Mouse (Mus musculus): Measurements from ENCODE around the gene Nudt2. TPM values are rescaled to one million over a fixed set of nuclear protein-coding genes. Genes with fewer than 3 reads are reported as not detected.

The Nudt2 gene
- total and polyA plus RNA-seq, 2 experiments from 2014 or later, result 56.0 to 95.5 TPM

- Histone ChIP-seq H3K27ac (ENCODE audit: low read depth, low read length) (no peak overlapping the region), H3K27me3 (ENCODE audit: insufficient read depth, low read length) (peaks cover 15% of the 10 kb centered on the region), H3K9me3 (ENCODE audit: low read length) (no peaks in the 10 kb centered on the region), H3K9ac (no peak overlapping the region), H3K36me3 (ENCODE audit: insufficient read depth) (no peaks in the 10 kb centered on the region), H3K4me3 (ENCODE audit: low read depth, low read length) (no peak overlapping the region), H3K4me1 (ENCODE audit: insufficient read depth) (0 out of 2 replicates have a peak, but pooled peaks cover 2% of the 10 kb centered on the region), H3K4me2 (ENCODE audit: low read depth) (no peak overlapping the region)
- no peak for TF ChIP-seq CTCF (IDR thresholded peaks at IDR 0.05; ENCODE audit: low read depth)
- ATAC-seq (no peak), DNase-seq (no peak)
- 45% methylated on average over 3 of the region's 3 CpGs for WGBS
Observed at GRCm38 (mm10) chr4:41494378-41494777, 29.4 kb downstream of the Nudt2 start.

GRCm38 (mm10) chr4:41495076-41495475, 30.1 kb downstream of the Nudt2 start:
- WGBS, result 74% methylated on average over 4 of the region's 4 CpGs
- Histone ChIP-seq H3K9me3 (ENCODE audit: low read length) (no peaks in the 10 kb centered on the region), H3K36me3 (ENCODE audit: insufficient read depth) (no peaks in the 10 kb centered on the region), H3K4me2 (ENCODE audit: low read depth) (no peak overlapping the region), H3K27ac (ENCODE audit: low read depth, low read length) (no peak overlapping the region; the same call in 1 of the 2 replicates), H3K9ac (no peak overlapping the region), H3K4me1 (ENCODE audit: insufficient read depth) (0 out of 2 replicates have a peak, but pooled peaks cover 2% of the 10 kb centered on the region), H3K4me3 (ENCODE audit: low read depth, low read length) (no peak overlapping the region), H3K27me3 (ENCODE audit: insufficient read depth, low read length) (peaks cover 22% of the 10 kb centered on the region)
- ATAC-seq, result no peak
- no peak for TF ChIP-seq CTCF (IDR thresholded peaks at IDR 0.05; ENCODE audit: low read depth)
- DNase-seq, result no peak

- no peaks in the 10 kb centered on the region for H3K9me3 ChIP-seq (ENCODE audit: low read length)
- H3K4me3 ChIP-seq (ENCODE audit: low read depth, low read length), result no peak overlapping the region
- no peak overlapping the region for H3K4me2 ChIP-seq (ENCODE audit: low read depth)
- H3K9ac ChIP-seq, result no peak overlapping the region
- no peak for TF ChIP-seq CTCF (IDR thresholded peaks at IDR 0.05; ENCODE audit: low read depth)
- peaks cover 29% of the 10 kb centered on the region for H3K27me3 ChIP-seq (ENCODE audit: insufficient read depth, low read length)
- peak; percentile 85 for DNase-seq
- H3K4me1 ChIP-seq (ENCODE audit: insufficient read depth), result 0 out of 2 replicates have a peak, but pooled peaks cover 2% of the 10 kb centered on the region
- H3K36me3 ChIP-seq (ENCODE audit: insufficient read depth), result no peaks in the 10 kb centered on the region
- WGBS, result 27% methylated on average over 11 of the region's 11 CpGs
- ATAC-seq, result peak; percentile 86
- no peak overlapping the region for H3K27ac ChIP-seq (ENCODE audit: low read depth, low read length)
Observed at GRCm38 (mm10) chr4:41495850-41496249, 30.9 kb downstream of the Nudt2 start.

- Histone ChIP-seq H3K27ac (ENCODE audit: low read depth, low read length) (no peak overlapping the region), H3K4me3 (ENCODE audit: low read depth, low read length) (no peak overlapping the region; the same call in 1 of the 2 replicates), H3K9me3 (ENCODE audit: low read length) (no peaks in the 10 kb centered on the region), H3K4me2 (ENCODE audit: low read depth) (peak overlapping the region; percentile 46; the same call in 1 of the 2 replicates), H3K4me1 (ENCODE audit: insufficient read depth) (0 out of 2 replicates have a peak, but pooled peaks cover 2% of the 10 kb centered on the region), H3K27me3 (ENCODE audit: insufficient read depth, low read length) (peaks cover 32% of the 10 kb centered on the region), H3K36me3 (ENCODE audit: insufficient read depth) (no peaks in the 10 kb centered on the region), H3K9ac (no peak overlapping the region)
- DNase-seq, result no peak
- 68% methylated on average over 5 of the region's 5 CpGs for WGBS
- no peak for ATAC-seq
- TF ChIP-seq CTCF (IDR thresholded peaks at IDR 0.05; ENCODE audit: low read depth), result no peak
Observed at GRCm38 (mm10) chr4:41497046-41497445, 32.1 kb downstream of the Nudt2 start.

GRCm38 (mm10) chr4:41497579-41497978, 32.6 kb downstream of the Nudt2 start:
- peak; percentile 61 for DNase-seq
- Histone ChIP-seq H3K4me3 (ENCODE audit: low read depth, low read length) (peak overlapping the region; percentile 32), H3K4me2 (ENCODE audit: low read depth) (peak overlapping the region; percentile 46), H3K27ac (ENCODE audit: low read depth, low read length) (no peak overlapping the region), H3K27me3 (ENCODE audit: insufficient read depth, low read length) (peaks cover 32% of the 10 kb centered on the region), H3K36me3 (ENCODE audit: insufficient read depth) (no peaks in the 10 kb centered on the region), H3K9me3 (ENCODE audit: low read length) (no peaks in the 10 kb centered on the region), H3K9ac (peak overlapping the region; percentile 41; the same call in 1 of the 2 replicates), H3K4me1 (ENCODE audit: insufficient read depth) (0 out of 2 replicates have a peak, but pooled peaks cover 6% of the 10 kb centered on the region)
- peak; percentile 75 for TF ChIP-seq CTCF (IDR thresholded peaks at IDR 0.05; ENCODE audit: low read depth)
- WGBS, result 7% methylated on average over 34 of the region's 34 CpGs
- ATAC-seq, result peak; percentile 47

GRCm38 (mm10) chr4:41497995-41498845, 33.3 kb downstream of the Nudt2 start:
- no peak overlapping the region for H3K27ac ChIP-seq (ENCODE audit: low read depth, low read length)
- ATAC-seq (no peak), DNase-seq (no peak)
- H3K9me3 ChIP-seq (ENCODE audit: low read length), result no peaks in the 10 kb centered on the region
- 0 out of 2 replicates have a peak, but pooled peaks cover 9% of the 10 kb centered on the region for H3K4me1 ChIP-seq (ENCODE audit: insufficient read depth)
- peak overlapping the region; percentile 46 for H3K4me2 ChIP-seq (ENCODE audit: low read depth)
- peaks cover 32% of the 10 kb centered on the region for H3K27me3 ChIP-seq (ENCODE audit: insufficient read depth, low read length)
- 18% methylated on average over 72 of the region's 72 CpGs for WGBS
- H3K4me3 ChIP-seq (ENCODE audit: low read depth, low read length), result peak overlapping the region; percentile 32
- no peaks in the 10 kb centered on the region for H3K36me3 ChIP-seq (ENCODE audit: insufficient read depth)
- no peak for TF ChIP-seq CTCF (IDR thresholded peaks at IDR 0.05; ENCODE audit: low read depth)
- H3K9ac ChIP-seq, result peak overlapping the region; percentile 41; the same call in 1 of the 2 replicates

- Histone ChIP-seq H3K9ac (0 out of 2 replicates have a peak overlapping the region, but pooled peaks have one; percentile 22), H3K4me1 (ENCODE audit: insufficient read depth) (0 out of 2 replicates have a peak, but pooled peaks cover 9% of the 10 kb centered on the region), H3K4me2 (ENCODE audit: low read depth) (peak overlapping the region; percentile 46), H3K4me3 (ENCODE audit: low read depth, low read length) (peak overlapping the region; percentile 32), H3K27me3 (ENCODE audit: insufficient read depth, low read length) (peaks cover 32% of the 10 kb centered on the region), H3K9me3 (ENCODE audit: low read length) (no peaks in the 10 kb centered on the region), H3K27ac (ENCODE audit: low read depth, low read length) (no peak overlapping the region), H3K36me3 (ENCODE audit: insufficient read depth) (no peaks in the 10 kb centered on the region)
- ATAC-seq (no peak), DNase-seq (peak; percentile 58)
- 25% methylated on average over 43 of the region's 43 CpGs for WGBS
- TF ChIP-seq CTCF (IDR thresholded peaks at IDR 0.05; ENCODE audit: low read depth), result no peak
Observed at GRCm38 (mm10) chr4:41498921-41499391, 34.0 kb downstream of the Nudt2 start.

Measured in forebrain, postnatal 0 days (tissue).